Mouse (Mus musculus) frontal cortex, postnatal 10 days (tissue): ENCODE results near the gene Slc36a3.
"Not testable (repeated sequence)": the region's sequence is repeated elsewhere in the genome, so short reads cannot be mapped to it uniquely, and the experiment has no call there.

Source experiments
- DNase-seq, 2 experiments: peaks; one replicate each; pipeline ENCODE4 v3.0.0; 2022; ENCODE audit warnings: low spot score in 2 of 2, mixed read lengths in 1 of 2

Gene Slc36a3

GRCm38 (mm10) chr11:55109521-55110300, 41.8 kb downstream of the Slc36a3 start:
- no peak for DNase-seq

GRCm38 (mm10) chr11:55106636-55107035, 44.9 kb downstream of the Slc36a3 start:
- DNase-seq, result no peak

GRCm38 (mm10) chr11:55105389-55105788, 46.1 kb downstream of the Slc36a3 start:
- DNase-seq, result no peak

GRCm38 (mm10) chr11:55103229-55103628, 48.3 kb downstream of the Slc36a3 start:
- DNase-seq, result no peak

GRCm38 (mm10) chr11:55102015-55102414, 49.5 kb downstream of the Slc36a3 start:
- no peak for DNase-seq

GRCm38 (mm10) chr11:55099868-55100267, 51.6 kb downstream of the Slc36a3 start:
- DNase-seq, result no peak

- no peak for DNase-seq
These were observed 52.3 kb downstream of the Slc36a3 start for GRCm38 (mm10) chr11:55099019-55099771.

GRCm38 (mm10) chr11:55098189-55098915, 53.2 kb downstream of the Slc36a3 start:
- DNase-seq, result no peak

- peak; percentile 89 to 92 for DNase-seq
These were observed 53.9 kb downstream of the Slc36a3 start, which contains the start of gene Gm2a for GRCm38 (mm10) chr11:55097463-55098188. Gene Gm2a, plus strand, starts transcription at chr11:55098115.

- no peak for DNase-seq
These were observed 54.6 kb downstream of the Slc36a3 start for GRCm38 (mm10) chr11:55096731-55097462.

GRCm38 (mm10) chr11:55096296-55096695, 55.2 kb downstream of the Slc36a3 start:
- not testable (repeated sequence) for DNase-seq

GRCm38 (mm10) chr11:55093096-55093495, 58.4 kb downstream of the Slc36a3 start:
- DNase-seq, result no peak

GRCm38 (mm10) chr11:55089892-55090291, 61.6 kb downstream of the Slc36a3 start:
- DNase-seq, result no peak

GRCm38 (mm10) chr11:55087006-55087405, 64.5 kb downstream of the Slc36a3 start:
- DNase-seq, result peak in 1 of 2 experiments; percentile 59

GRCm38 (mm10) chr11:55085396-55085795, 66.1 kb downstream of the Slc36a3 start:
- DNase-seq, result no peak

GRCm38 (mm10) chr11:55084629-55085028, 66.9 kb downstream of the Slc36a3 start:
- DNase-seq, result no peak

- DNase-seq, result no peak
These were observed 70.3 kb downstream of the Slc36a3 start for GRCm38 (mm10) chr11:55081206-55081605.

GRCm38 (mm10) chr11:55079180-55079579, 72.3 kb downstream of the Slc36a3 start:
- DNase-seq, result no peak

- no peak for DNase-seq
These were observed 73.0 kb downstream of the Slc36a3 start for GRCm38 (mm10) chr11:55078502-55078901.

GRCm38 (mm10) chr11:55077331-55078231, 73.9 kb downstream of the Slc36a3 start, which contains the start of gene Ccdc69:
Gene Ccdc69, minus strand, starts transcription at chr11:55078131.
- DNase-seq, result peak in 1 of 2 experiments; percentile 30
